Mouse (Mus musculus) layer of hippocampus, postnatal 10 days (tissue): ENCODE measurements around the gene Rph3al. TPM values are rescaled to one million over a fixed set of nuclear protein-coding genes. Genes with fewer than 3 reads are reported as not detected.

Source experiments
- DNase-seq, 2 experiments: peaks; one replicate each; pipeline ENCODE4 v3.0.0; 2021; ENCODE audit warnings: low spot score in 2 of 2
- long read RNA-seq: library from polyadenylated mRNA; stranded (forward); transcript quantifications from one replicate; pipeline ENCODE4 v2.0.0, GENCODE M21; 2023
- total RNA-seq, 2 experiments: library from RNA; stranded (reverse); gene quantifications; 2 replicates each; pipeline ENCODE4 v1.2.3; 2021

Rph3al gene
- 1 to 10 TPM; 4.2 to 5.6 TPM for total RNA-seq
- long read RNA-seq: 0 reads

DNA sequence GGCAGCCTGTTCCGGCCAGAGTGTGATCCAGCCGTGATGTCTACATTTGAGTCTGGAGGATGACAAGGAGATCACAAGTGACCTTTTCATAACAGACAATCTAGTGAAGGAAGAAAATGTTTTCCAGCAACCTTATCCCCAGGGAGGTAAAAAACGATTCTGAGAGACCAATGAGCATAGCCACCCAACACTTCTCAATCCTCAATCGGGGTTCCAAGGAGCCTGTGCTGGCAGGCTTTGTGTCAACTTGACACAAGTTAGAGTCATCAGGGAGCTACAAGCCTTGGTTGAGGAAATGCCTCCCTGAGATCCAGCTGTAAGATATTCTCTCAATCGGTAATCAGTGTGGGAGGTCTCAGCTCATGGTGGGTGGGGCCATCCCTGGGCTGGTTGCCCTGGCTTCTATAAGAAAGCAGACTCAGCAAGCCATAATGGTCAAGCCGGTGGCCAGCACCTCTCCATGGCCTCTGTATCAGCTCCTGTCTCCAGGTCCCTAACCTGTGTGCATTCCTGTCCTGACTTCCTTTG, at the start of gene Rph3al:
Gene Rph3al, minus strand, starts transcription at position 51 of the 528 bp plus-strand sequence.
- DNase-seq: no peak

DNA sequence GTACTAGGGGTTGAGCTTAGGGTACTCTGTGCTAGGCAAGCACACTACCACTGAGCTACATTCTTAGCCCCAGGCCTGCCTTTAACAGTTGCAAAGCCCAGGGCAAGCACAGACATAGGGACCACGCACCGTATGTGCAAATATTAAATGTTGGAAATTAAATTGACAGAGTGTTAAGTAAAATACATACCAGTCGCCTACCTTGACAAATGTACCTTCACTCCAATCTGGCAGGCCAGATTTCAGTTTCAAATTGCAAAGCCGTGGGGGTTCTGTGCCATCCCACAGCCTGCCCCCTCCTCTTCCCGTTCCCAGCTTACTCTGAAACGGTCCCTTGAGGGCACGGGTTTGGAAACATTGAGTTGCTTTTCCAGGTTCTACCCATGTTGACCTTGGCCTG, 47.7 kb upstream of the Rph3al start:
- DNase-seq: no peak

DNA sequence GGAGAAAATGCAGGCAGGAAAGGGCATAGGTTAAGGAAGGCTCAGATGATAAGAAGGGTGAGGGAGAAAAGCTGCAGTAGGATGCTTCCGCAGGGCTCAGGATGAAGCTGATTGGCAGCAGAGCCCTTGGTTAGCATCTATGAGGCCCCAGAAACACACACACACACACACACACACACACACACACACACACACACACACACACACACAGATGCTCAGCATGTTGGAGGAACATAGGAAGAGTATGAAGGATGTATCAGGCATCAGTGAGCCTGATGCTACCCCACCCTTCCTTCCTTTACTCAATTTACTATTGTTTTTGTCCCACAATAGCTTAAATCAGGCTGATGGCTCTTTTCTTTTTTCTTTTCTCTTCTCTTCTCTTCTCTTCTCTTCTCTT, 46.4 kb upstream of the Rph3al start:
- DNase-seq: no peak

DNA sequence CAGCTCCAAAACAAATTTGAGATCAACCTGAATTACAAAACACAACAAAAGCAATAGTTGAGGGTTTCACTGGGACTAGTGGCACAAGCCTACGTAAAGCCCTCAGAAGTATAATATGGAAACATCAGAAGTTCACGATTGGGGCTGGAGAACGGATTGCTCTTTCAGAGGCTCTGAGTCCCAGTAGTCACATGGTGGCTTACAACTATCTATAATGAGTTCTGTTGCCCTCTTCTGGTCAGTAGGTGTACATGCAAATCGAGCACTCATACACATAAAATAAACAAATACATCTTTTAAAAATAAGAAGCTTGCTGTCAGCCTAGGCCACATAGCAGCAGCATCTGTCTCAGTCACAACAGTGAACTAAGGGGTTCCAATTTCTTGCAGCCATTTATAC, 45.0 kb upstream of the Rph3al start:
- no peak for DNase-seq

DNA sequence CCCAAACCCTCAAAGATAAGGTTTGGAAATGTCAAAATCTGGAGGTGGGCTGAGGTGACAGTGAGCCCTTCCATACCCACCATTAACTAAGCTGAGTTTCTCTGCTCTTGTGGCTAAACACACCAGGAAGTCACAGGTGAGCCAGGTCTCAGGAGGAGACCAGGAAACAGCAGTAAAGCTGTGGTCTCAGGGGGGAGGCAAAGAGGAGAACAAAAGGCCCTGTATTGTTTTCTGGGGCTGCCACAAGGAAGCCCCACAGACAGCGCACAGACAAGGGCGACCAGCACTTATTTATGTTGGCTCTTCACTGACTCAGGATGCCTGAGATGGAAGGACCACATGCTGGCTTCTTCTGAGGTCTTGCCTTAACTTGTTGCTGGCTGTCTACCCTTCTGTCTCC, 42.2 kb upstream of the Rph3al start:
- no peak for DNase-seq

DNA sequence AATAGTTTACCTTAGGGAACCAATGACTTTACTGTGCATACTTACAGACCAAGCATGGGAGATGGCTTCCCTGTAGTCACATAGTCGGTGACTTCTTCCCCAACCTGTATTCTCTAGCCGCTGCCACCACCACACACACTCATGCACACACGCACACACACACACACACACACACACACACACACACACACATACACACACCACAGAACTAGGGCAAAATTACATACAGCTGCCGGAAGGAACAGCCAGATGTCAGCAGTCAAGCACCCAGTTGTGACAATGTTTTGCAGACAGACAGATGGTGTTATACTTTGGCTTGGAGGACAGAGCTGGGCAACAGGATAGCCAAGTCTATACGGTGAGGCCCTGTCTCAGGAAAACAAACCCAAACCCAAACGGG, 39.8 kb upstream of the Rph3al start:
- no peak for DNase-seq

DNA sequence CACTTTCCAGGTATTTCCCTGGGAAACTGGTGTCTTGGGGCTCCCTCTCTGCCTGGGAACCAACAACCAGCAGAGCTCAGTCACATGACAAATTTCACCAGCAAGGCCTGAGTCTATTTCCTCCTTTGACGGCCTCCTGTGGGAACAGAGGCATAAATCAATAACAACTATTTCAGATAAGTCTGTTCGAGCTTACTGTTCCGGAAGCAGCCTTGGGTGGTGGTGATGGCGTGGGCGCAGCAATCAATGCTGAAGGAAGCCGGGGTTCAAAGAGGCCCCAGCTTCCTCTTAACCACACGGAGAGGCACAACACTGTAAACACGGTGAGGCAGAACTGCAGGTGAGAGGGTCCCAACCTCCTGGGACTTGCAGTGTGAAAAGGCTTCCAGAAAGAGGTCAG, 38.5 kb upstream of the Rph3al start:
- no peak for DNase-seq

DNA sequence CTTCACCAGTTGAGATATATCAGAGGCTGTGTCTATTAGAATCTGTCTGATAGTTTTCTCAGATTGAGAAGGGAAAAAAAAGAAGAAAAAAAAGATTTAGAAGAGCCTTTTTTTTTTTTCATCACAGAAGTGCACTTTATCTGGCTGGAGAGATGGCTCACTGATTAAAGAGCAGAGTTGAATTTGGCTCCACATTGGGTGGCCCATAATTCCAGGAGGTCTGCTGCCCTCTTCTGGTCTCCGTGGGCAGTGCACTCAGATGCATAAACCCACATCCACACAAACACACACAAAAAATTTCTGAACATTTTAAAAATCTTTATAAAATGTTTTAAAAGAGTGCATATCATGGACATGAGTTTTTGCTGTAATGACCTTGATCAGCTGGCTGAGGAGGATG, 35.8 kb upstream of the Rph3al start:
- DNase-seq: peak in 1 of 2 experiments; percentile 24

DNA sequence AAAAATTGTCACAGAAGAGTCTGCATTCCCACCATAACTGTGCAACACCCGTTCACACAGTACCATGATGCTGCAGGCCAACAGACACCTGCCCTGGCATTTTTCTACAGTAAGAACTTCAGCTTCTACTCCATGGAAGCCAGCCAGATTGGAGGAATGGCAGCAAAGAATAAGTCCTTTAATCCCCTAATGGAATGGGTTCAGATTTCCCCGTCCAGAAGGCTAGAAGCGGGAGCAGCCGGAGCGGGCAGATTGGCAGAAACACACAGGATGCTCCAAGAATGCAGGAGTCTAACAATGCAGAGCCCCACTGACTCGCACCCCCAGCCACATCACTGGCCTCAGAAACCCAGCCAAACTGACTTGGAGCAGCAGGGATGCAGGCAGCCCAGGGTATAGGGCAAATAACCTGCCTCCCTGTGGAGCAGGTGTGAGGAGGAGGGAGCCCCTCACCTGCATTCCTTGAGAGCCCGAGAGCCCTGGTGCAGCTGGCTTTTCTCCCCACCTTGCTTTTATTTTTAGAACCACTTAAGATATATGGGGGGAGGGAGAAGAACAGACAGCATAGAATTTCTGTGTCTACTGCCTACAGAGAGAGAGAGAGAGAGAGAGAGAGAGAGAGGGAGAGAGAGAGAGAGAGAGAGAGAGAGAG, 34.8 kb upstream of the Rph3al start:
- no peak for DNase-seq

DNA sequence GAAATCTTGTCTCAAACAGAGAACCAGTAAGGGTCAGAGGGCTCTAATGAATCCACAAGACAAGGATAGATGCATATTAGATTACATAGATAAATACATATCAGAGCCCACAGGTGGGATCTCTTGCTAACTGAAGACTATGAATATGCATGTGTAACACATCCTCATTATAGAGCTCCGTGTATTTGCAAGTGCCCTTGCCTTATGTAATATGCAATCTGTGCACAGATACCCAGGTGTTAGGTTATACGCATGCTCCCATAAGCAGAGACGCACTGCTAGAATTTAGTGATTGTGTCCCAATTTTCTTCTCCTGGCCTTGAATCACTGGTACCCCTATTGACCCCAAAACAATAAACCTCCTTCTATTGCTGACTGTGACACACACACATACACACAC, 34.0 kb upstream of the Rph3al start:
- no peak for DNase-seq

DNA sequence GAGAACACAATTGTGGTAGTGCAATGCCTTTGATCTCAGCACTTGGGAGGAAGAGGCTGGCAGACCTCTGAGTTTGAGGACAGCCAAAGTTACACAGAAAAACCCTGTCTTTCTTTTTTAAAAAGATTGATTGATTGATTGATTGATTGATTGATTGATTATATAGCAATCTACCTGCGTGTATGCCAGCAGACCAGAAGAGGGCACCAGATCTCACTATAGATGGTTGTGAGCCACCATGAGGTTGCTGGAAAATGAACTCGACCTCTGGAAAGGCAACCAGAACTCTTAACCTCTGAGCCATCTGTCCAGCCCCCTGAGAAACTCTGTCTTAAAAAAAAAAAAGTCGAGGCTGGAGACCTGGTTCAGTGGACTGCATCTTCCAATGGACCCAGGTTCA, 32.4 kb upstream of the Rph3al start:
- no peak for DNase-seq

DNA sequence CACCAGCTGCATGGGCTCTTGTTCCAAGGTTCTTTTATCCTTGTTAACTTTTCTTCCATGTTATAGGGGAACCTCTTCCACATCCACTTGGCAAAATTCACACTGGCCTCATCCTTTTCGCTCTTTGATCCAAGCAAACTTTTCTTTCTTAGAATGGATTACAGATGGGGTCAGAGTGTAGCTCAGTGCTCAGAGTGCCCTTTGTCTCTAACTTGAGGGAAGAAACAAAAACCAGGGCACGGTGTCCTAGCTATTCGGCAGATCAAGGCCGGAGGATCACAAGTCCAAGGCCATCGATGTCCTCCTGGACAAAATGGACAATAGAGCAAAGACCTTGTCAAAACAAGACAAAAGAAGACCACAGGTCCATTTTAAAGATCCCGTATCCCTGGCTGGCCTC, 30.5 kb upstream of the Rph3al start:
- DNase-seq: no peak

DNA sequence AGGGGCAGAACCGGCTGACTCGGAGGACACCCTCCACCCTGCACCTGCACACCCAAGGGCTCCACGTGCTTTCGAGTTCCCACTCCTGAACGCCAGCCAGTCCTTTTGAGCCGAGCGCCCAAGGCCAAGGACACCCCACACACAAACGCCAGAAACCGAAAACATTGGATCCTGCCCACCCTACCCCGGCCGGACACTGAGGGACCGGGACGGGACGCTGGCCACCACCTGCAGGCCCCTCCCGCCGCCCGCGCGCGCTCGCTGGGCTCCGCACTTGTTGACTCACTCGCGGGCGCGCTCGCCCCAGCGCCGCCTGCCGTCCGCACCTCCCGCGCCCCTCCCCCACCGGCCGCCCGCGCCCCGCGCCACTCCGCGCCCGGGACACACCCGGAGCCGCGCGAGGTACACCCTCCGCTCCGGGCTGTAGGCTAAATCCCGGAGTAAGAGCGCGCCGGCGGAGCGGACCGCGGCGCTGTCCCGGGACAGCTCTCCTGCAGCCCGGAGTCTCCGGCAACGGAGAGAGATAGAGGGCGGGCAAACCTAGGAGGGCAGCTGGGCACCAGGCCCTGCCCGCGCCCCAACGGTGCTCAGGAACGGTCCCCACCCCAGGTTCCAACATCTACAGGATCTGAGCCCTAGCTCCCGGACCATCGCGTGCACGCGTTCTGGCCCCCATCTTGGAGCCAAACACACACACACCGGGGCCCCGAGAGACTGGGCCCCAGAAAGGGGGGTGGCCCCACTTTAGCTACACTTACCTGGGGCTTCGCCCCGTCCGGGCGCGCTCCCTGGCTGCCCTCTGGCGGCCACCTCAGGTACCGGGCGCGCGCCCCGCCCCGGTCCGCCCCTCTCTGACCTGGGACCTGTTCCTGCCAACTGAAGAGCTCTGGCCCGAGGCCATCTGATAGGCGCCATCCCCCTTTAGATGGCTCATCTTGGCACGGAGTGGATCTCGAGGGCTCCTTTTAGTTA, 28.5 kb upstream of the Rph3al start:
- DNase-seq: peak; percentile 54 to 79

DNA sequence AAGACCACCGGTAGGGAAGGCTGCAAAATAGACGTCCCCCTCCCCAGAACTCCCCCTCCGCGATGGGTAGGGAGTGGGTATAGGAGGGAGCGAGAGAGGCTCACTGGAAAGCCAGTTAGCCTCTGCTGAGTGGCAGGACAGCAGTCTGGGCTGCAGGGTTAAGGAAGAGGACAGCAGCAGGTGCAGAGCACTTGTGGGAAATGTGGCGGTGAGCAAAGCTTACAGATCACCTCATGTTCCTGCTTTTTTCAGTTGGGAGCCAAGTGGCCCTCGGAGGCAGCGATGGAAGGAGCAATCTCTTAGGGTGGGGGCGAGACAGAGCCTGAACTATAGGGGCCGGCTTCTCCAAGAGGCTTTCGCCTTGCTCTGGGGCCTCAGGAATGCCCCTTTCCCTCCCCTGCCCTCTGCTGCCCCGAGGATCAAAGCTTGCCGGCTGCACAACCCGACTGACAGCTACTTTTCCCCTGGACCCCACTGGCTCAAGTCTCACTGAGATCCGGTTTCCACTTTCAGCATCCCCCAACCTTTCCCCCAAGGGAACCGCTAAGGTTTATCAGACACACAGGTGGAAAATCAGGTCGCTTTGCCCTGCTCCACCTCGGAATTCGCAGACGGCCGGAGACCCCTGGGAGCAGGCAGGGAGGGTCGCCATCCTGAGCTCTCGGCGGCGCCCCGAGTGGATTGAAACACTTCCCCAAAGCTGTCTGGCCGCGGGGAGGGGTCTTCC, 27.6 kb upstream of the Rph3al start:
- DNase-seq: no peak

DNA sequence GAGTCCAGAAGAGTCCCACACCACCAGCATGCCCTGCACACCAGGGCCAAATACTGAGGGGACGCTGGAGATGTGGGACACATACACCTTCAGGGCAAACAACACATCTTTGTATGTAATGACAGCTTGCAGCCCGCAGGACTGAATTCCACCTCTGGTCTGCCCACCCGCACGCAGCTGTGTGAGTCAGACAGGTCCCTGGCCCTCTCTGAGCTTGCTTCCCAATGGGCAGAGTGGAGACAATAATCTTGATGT, 26.2 kb upstream of the Rph3al start:
- no peak for DNase-seq

DNA sequence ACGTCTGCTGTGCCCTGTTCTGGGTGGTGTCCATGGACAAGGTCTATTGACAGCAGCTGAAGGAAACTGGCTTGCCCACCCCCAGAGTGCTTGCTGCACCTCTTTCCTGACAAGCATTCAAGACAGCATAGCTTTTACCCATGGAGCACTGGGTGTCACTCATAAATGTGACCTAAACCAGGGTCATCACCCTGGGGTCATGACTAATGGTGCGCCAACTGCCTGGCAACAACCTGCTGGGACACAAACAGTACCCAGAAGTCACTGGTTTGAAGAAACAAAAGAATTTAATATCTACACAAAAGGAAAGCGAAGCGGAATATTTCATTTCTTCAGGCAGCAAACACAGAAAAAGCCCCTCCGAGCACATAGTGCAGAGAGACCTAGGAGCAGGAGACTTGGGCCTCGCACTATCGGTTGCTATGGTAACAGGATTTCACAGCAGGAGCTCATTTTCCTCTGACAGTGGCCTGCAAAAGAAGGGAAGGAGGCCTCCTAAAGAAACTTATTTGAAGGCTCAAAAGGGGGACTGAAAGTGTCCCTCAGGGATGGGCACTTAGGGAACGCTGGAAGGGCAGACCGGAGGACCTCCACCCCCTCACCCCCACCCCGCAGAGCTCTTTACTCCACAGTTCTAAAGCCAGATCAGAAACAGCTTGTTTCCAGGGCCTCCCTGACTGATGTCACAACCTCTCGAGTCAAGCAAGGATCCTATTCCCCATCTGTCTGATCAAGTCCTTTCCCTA, 25.7 kb upstream of the Rph3al start:
- DNase-seq: no peak

DNA sequence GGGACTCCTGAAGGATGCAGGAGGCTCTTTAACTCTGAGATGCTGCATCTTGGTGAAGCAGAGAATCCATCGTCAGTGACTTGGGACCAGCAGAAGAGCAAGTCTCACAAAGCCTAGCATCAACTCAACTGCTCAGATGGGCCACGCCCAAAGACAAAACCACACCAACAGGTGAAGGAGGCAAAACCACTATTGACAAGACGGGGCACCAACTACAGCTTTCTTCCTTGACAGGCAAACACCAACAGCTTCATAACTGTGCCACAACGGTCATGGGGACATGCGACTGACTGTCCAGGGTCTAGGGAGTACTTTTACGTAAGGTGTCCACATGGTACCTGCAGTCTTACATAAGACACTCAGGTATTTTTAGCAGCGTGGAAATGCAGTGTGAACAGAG, 23.6 kb upstream of the Rph3al start:
- DNase-seq: no peak

DNA sequence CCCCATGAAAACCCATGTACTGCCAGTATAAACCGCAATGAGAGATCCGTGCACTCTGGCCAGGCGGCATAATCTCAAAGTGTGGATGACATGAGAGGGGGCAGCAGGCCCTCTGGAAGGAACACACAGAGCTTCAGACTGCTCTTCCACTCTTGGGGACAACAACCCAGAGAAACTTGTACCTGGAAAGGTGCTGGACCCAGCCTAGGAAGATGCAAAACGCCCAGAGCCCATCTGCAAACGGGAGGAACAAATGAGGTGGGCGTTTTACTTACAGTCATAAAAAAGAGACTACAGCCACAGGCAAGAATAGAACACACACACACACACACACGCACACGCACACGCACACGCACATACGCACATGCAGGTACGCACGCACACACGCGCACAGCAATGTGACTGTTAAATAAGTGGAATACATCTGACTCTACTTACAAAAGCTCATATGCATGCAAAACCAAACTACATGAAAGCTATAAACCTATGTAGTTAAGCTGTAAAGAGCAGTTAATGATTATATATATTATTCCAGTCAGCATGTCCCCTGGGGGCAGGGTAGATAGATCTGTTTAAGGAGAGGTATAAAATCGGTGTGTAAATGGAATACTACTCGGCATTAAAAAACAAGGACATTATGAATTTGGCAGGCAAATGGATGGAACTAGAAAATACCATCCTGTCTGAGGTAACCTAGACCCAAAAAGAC, 19.0 kb upstream of the Rph3al start:
- DNase-seq: no peak

DNA sequence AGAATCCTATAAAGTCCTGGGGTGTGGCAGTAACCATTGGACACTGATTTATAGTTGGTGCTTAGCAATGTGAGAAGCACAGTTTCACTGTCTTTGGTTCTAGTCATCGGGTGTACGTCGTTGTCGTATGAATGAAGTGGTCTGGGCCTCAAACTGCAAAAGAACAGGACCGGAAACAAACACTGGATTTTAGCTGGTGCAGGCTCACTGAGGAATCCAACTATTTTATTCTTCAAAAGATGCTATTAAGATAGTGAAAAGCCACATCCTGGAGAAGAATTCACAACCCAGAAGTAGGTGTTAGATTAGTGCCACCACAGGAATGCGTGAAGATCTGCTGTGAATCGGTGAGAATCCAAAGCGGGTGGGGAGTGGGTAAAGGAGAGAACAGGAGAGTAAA, 18.4 kb upstream of the Rph3al start:
- no peak for DNase-seq

DNA sequence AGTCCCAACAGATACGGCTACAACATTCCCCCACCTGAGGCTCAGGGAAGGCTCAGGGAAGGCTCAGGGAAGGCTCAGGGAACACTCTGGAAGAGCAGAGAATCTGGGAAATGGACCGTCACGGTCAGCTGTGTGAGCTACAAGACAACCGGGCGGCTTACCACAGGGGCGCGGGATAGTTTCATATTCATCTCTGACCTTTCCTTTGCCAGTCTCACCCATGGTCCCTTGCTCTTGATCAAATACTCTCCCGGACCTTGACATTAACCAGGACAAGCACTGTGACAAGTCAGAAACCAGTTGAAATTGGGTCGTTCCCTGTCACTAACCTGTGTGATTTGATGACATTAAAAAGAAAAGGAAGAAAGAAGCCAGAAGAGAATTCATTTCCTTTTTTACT, 16.7 kb upstream of the Rph3al start:
- no peak for DNase-seq

DNA sequence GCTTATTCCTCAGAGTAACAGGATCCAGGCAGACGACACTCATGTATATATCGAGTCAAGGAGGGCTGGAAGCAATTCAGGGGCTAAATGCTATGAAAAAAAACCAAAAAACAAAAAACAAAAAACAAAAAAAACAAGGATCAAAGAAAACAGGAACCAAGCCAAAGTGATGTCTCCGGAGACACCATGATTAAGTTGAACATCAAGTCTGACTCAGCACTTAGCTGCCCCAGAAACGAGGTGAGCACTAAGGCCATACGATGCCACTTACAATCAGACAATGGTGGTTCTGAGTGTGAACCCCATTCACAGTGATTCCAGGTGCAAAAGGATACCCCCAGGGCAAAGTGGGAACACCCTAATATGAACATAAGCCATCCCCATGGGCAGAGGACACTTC, 13.7 kb upstream of the Rph3al start:
- DNase-seq: no peak
